Mouse (Mus musculus): Measurements from ENCODE around the gene Ybey.

Gene Ybey

GRCm38 (mm10) chr10:76468203-76469162, at the start of gene Ybey, which contains the start of gene Mcm3ap:
Gene Ybey, minus strand, starts transcription at chr10:76469114.
Gene Mcm3ap, plus strand, starts transcription at chr10:76468927.
- peak; percentile 94 for DNase-seq (ENCODE audit: low read depth)

GRCm38 (mm10) chr10:76512965-76513583, 44.2 kb upstream of the Ybey start:
- DNase-seq (ENCODE audit: low read depth) = peak; percentile 86

GRCm38 (mm10) chr10:76505865-76506264, 37.0 kb upstream of the Ybey start:
- no peak for DNase-seq (ENCODE audit: low read depth)

- DNase-seq (ENCODE audit: low read depth) = no peak
Observed at GRCm38 (mm10) chr10:76504271-76504943, 35.5 kb upstream of the Ybey start.

GRCm38 (mm10) chr10:76497522-76497921, 28.6 kb upstream of the Ybey start:
- no peak for DNase-seq (ENCODE audit: low read depth)

- no peak for DNase-seq (ENCODE audit: low read depth)
Observed at GRCm38 (mm10) chr10:76496366-76496765, 27.5 kb upstream of the Ybey start.

- DNase-seq (ENCODE audit: low read depth) = no peak
Observed at GRCm38 (mm10) chr10:76495501-76495900, 26.6 kb upstream of the Ybey start.

- DNase-seq (ENCODE audit: low read depth) = peak; percentile 45
Observed at GRCm38 (mm10) chr10:76493527-76493926, 24.6 kb upstream of the Ybey start.

- DNase-seq (ENCODE audit: low read depth) = peak; percentile 22
Observed at GRCm38 (mm10) chr10:76489205-76489604, 20.3 kb upstream of the Ybey start.

- no peak for DNase-seq (ENCODE audit: low read depth)
Observed at GRCm38 (mm10) chr10:76488265-76488664, 19.4 kb upstream of the Ybey start.

GRCm38 (mm10) chr10:76486302-76486701, 17.4 kb upstream of the Ybey start:
- DNase-seq (ENCODE audit: low read depth) = peak; percentile 70

GRCm38 (mm10) chr10:76481480-76481879, 12.6 kb upstream of the Ybey start:
- DNase-seq (ENCODE audit: low read depth) = no peak

GRCm38 (mm10) chr10:76480851-76481250, 11.9 kb upstream of the Ybey start:
- no peak for DNase-seq (ENCODE audit: low read depth)

- no peak for DNase-seq (ENCODE audit: low read depth)
Observed at GRCm38 (mm10) chr10:76473759-76474158, 4.8 kb upstream of the Ybey start.

GRCm38 (mm10) chr10:76462721-76463120, 6.2 kb downstream of the Ybey start:
- no peak for DNase-seq (ENCODE audit: low read depth)

- no peak for DNase-seq (ENCODE audit: low read depth)
Observed at GRCm38 (mm10) chr10:76462312-76462711, 6.6 kb downstream of the Ybey start.

GRCm38 (mm10) chr10:76461255-76461654, 7.7 kb downstream of the Ybey start:
- DNase-seq (ENCODE audit: low read depth) = no peak

- peak; percentile 59 for DNase-seq (ENCODE audit: low read depth)
Observed at GRCm38 (mm10) chr10:76455289-76455688, 13.6 kb downstream of the Ybey start.

- DNase-seq (ENCODE audit: low read depth) = no peak
Observed at GRCm38 (mm10) chr10:76448851-76449250, 20.1 kb downstream of the Ybey start, which contains the start of gene 2610028H24Rik. Gene 2610028H24Rik, plus strand, starts transcription at chr10:76449081.

- DNase-seq (ENCODE audit: low read depth) = no peak
Observed at GRCm38 (mm10) chr10:76447406-76448229, 21.3 kb downstream of the Ybey start.

- DNase-seq (ENCODE audit: low read depth) = peak; percentile 31
Observed at GRCm38 (mm10) chr10:76445996-76446681, 22.8 kb downstream of the Ybey start.
